Mouse (Mus musculus) pancreas, adult 10 weeks (tissue): ENCODE data around the gene Fmo6. TPM values are rescaled to one million over a fixed set of nuclear protein-coding genes. Genes with fewer than 3 reads are reported as not detected.

Experiments used
- polyA plus RNA-seq: library from polyadenylated mRNA; stranded (reverse); fragments of 350-450 nt; fragmentation: Illumina TruSeq; extraction: RNeasy Lipid Tissue Mini Kit (QIAGEN cat#74804); gene quantifications from one replicate; pipeline ENCODE4 v1.2.3, GENCODE M21; 2015; ENCODE audit warnings: low read depth, low replicate concordance; ENCODE audit not compliant: insufficient read depth

The Fmo6 gene
- not detected for polyA plus RNA-seq

GRCm38 (mm10) chr1:162937415-162937814 is at the start of gene Fmo6:
Gene Fmo6 (minus strand): TSS chr1:162937515.

GRCm38 (mm10) chr1:162984428-162984827 is 47.1 kb upstream of the Fmo6 start, which contains the start of gene Fmo3:
Gene Fmo3 (minus strand): TSS chr1:162984528.

GRCm38 (mm10) chr1:162897838-162898811 is 39.2 kb downstream of the Fmo6 start, which contains the start of gene Fmo2:
Gene Fmo2 (minus strand): TSS chr1:162898726.

Other genes starting within 250 kb of the Fmo6 start
- gene Prrc2c, start 197.0 kb downstream of the Fmo6 start, polyA plus RNA-seq = 15.1 TPM
- gene Fmo4, start 123.5 kb downstream of the Fmo6 start, polyA plus RNA-seq = 0.74 TPM
- 24.3 TPM for gene Fmo1, start 70.9 kb downstream of the Fmo6 start, polyA plus RNA-seq
- gene Fmo2, start 38.8 kb downstream of the Fmo6 start, polyA plus RNA-seq = 45.5 TPM
- gene Fmo3, start 47.0 kb upstream of the Fmo6 start, polyA plus RNA-seq = not detected
- gene Mroh9, start 148.2 kb upstream of the Fmo6 start, polyA plus RNA-seq = not detected